Comparison of ENCODE assay signal across 11 mouse cellular contexts in the genomic region with DNA sequence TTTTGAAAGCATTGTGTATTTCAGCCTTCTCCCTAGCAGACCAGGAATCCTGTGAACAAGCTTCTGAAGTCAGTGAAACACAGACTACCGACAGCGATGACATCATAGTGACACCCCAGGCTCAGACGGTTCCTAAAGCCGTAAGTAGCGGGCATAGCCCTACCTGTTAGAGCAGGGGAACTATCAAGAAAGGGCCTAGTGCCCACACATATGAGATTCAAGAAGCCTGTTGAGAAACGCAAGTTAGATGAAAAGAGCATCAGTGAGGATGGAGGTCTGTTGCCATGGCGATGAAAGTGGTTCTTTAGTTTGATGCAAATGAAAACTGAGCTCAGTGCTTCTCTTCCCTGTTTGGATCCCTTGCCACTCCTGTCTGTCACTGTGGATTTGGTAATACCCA. TPM values are rescaled to one million over a fixed set of nuclear protein-coding genes. Genes with fewer than 3 reads are reported as not detected.
DNase-seq lines count a peak whose midpoint lies in the region; ATAC-seq lines count a peak whose summit lies in the region.
"Had no signal": no experiment of that assay in that cellular context is flagged by ENCODE, and none has a peak within 500 bp of the region (broad histone marks: within the 10 kb centered on the region; RNA-seq: fewer than 3 reads in every experiment).

No protein-coding gene starts in this region.

- H3K27me3 ChIP-seq in forebrain, embryonic 11.5 days (ENCODE audit: control insufficient read depth, insufficient read depth, low read length), result no peaks in the 10 kb centered on the region
- no peaks in the 10 kb centered on the region for H3K27me3 ChIP-seq in forebrain, embryonic 10.5 days (ENCODE audit: poor library complexity, severe bottlenecking)
- H3K27me3 ChIP-seq in hindbrain, embryonic 16.5 days (replicated peaks; ENCODE audit: control insufficient read depth, insufficient read depth, low read length), result no peaks in the 10 kb centered on the region
- H3K27me3 ChIP-seq in midbrain, embryonic 12.5 days, result no peaks in the 10 kb centered on the region
- H3K27me3 ChIP-seq: lung, embryonic 15.5 days; stomach, embryonic 15.5 days had no signal

- H3K4me3 ChIP-seq in forebrain, embryonic 11.5 days (ENCODE audit: low read depth, low read length), result no peak overlapping the region
- H3K4me3 ChIP-seq in forebrain, embryonic 10.5 days, result no peak overlapping the region
- H3K4me3 ChIP-seq in hindbrain, embryonic 16.5 days (ENCODE audit: low read length), result no peak overlapping the region
- no peak overlapping the region for H3K4me3 ChIP-seq in midbrain, embryonic 12.5 days
- H3K4me3 ChIP-seq: lung, embryonic 15.5 days; stomach, embryonic 15.5 days had no signal

- H3K27ac ChIP-seq in forebrain, embryonic 11.5 days (ENCODE audit: low read depth, low read length), result no peak overlapping the region
- no peak overlapping the region for H3K27ac ChIP-seq in forebrain, embryonic 10.5 days
- no peak overlapping the region for H3K27ac ChIP-seq in hindbrain, embryonic 16.5 days (ENCODE audit: low read depth, low read length)
- no peak overlapping the region for H3K27ac ChIP-seq in midbrain, embryonic 12.5 days (replicated peaks)
- H3K27ac ChIP-seq: lung, embryonic 15.5 days; stomach, embryonic 15.5 days had no signal

- H3K4me2 ChIP-seq in forebrain, embryonic 11.5 days (ENCODE audit: low read depth, low read length, severe bottlenecking), result peak overlapping the region; percentile 16; the same call in 1 of the 2 replicates
- peak overlapping the region; percentile 22 for H3K4me2 ChIP-seq in hindbrain, embryonic 16.5 days (ENCODE audit: low read length)
- peak overlapping the region; percentile 24; the same call in 1 of the 2 replicates for H3K4me2 ChIP-seq in midbrain, embryonic 12.5 days (replicated peaks)
- H3K4me2 ChIP-seq: lung, embryonic 15.5 days; stomach, embryonic 15.5 days had no signal

- H3K9me3 ChIP-seq in forebrain, embryonic 11.5 days (ENCODE audit: control insufficient read depth, low read length), result no peaks in the 10 kb centered on the region
- no peaks in the 10 kb centered on the region for H3K9me3 ChIP-seq in forebrain, embryonic 10.5 days
- H3K9me3 ChIP-seq in hindbrain, embryonic 16.5 days (ENCODE audit: control insufficient read depth, low read length), result no peaks in the 10 kb centered on the region
- H3K9me3 ChIP-seq in midbrain, embryonic 12.5 days, result no peaks in the 10 kb centered on the region
- H3K9me3 ChIP-seq: lung, embryonic 15.5 days; stomach, embryonic 15.5 days had no signal

- H3K4me1 ChIP-seq in forebrain, embryonic 11.5 days (replicated peaks; ENCODE audit: control insufficient read depth, insufficient read depth, low read length), result peaks cover 2% of the 10 kb centered on the region; the same call in 1 of the 2 replicates
- peaks cover 14% of the 10 kb centered on the region for H3K4me1 ChIP-seq in forebrain, embryonic 10.5 days
- no peaks in the 10 kb centered on the region for H3K4me1 ChIP-seq in hindbrain, embryonic 16.5 days (ENCODE audit: control insufficient read depth, insufficient read depth, low read depth, low read length)
- H3K4me1 ChIP-seq in midbrain, embryonic 12.5 days, result peaks cover 17% of the 10 kb centered on the region
- H3K4me1 ChIP-seq: lung, embryonic 15.5 days; stomach, embryonic 15.5 days had no signal

- ATAC-seq in forebrain, embryonic 11.5 days (replicated peaks; ENCODE audit: low FRiP score), result peak; percentile 72
- peak; percentile 72 for ATAC-seq in hindbrain, embryonic 16.5 days
- ATAC-seq in midbrain, embryonic 12.5 days (ENCODE audit: low FRiP score, low read depth), result peak; percentile 64

- WGBS in forebrain, embryonic 11.5 days, result 33% methylated on average over 7 of the region's 7 CpGs
- WGBS in forebrain, embryonic 10.5 days, result 35% methylated on average over 7 of the region's 7 CpGs
- WGBS in hindbrain, embryonic 16.5 days, result 23% methylated on average over 7 of the region's 7 CpGs
- WGBS in midbrain, embryonic 12.5 days, result 29% methylated on average over 7 of the region's 7 CpGs

- no peaks in the 10 kb centered on the region for H3K36me3 ChIP-seq in forebrain, embryonic 11.5 days (ENCODE audit: control insufficient read depth, insufficient read depth, low read length)
- no peaks in the 10 kb centered on the region for H3K36me3 ChIP-seq in forebrain, embryonic 10.5 days (replicated peaks)
- no peaks in the 10 kb centered on the region for H3K36me3 ChIP-seq in hindbrain, embryonic 16.5 days (ENCODE audit: control insufficient read depth, insufficient read depth, low read length)
- H3K36me3 ChIP-seq in midbrain, embryonic 12.5 days, result no peaks in the 10 kb centered on the region
- H3K36me3 ChIP-seq: lung, embryonic 15.5 days; stomach, embryonic 15.5 days had no signal

- no peak overlapping the region for H3K9ac ChIP-seq in forebrain, embryonic 11.5 days (ENCODE audit: low read length)
- H3K9ac ChIP-seq in hindbrain, embryonic 16.5 days (ENCODE audit: low read depth, low read length), result no peak overlapping the region
- H3K9ac ChIP-seq in midbrain, embryonic 12.5 days (replicated peaks), result no peak overlapping the region
- H3K9ac ChIP-seq: lung, embryonic 15.5 days; stomach, embryonic 15.5 days had no signal

- DNase-seq in forebrain, embryonic 11.5 days (ENCODE audit: low spot score), result no peak
- DNase-seq in forebrain, embryonic 10.5 days (ENCODE audit: extremely low spot score, low spot score), result no peak
- DNase-seq in embryo, embryonic 11 days, result peak; percentile 21
- no peak for DNase-seq in spleen, adult 18-20 months
- DNase-seq in gastrocnemius, postnatal 25 days, result no peak
- no peak for DNase-seq in gastrocnemius, postnatal 10 days
- DNase-seq: heart, postnatal 4 days had no signal

RNA-seq across cellular contexts. Expression of a gene that starts 41.7 kb away (rescaled TPM):
- polyA plus RNA-seq in forebrain, embryonic 11.5 days (2014; fragmentation: Nextera tagmentation; extraction: Ambion mirVana), result 108 and 109 TPM in 2 replicates
- polyA plus RNA-seq in forebrain, embryonic 10.5 days (2016; fragmentation: Nextera tagmentation; extraction: Ambion mirVana), result 130 and 134 TPM in 2 replicates
- polyA plus RNA-seq in hindbrain, embryonic 16.5 days (2015; fragmentation: Nextera tagmentation; extraction: Ambion mirVana), result 36.2 and 45.4 TPM in 2 replicates
- polyA plus RNA-seq in midbrain, embryonic 12.5 days (2016; fragmentation: Nextera tagmentation; extraction: Ambion mirVana), result 62.6 and 69.2 TPM in 2 replicates
- total RNA-seq in gastrocnemius, postnatal 25 days (2021), result not detected
- under 1 TPM; 0.12 to 0.56 TPM for total RNA-seq in gastrocnemius, postnatal 10 days (2021)

RNA-seq across cellular contexts. Expression of a gene that starts 45.0 kb away (rescaled TPM):
- 92.3 and 92.8 TPM in 2 replicates for polyA plus RNA-seq in forebrain, embryonic 11.5 days (2014; fragmentation: Nextera tagmentation; extraction: Ambion mirVana)
- 99.4 and 104 TPM in 2 replicates for polyA plus RNA-seq in forebrain, embryonic 10.5 days (2016; fragmentation: Nextera tagmentation; extraction: Ambion mirVana)
- 37.1 and 39.0 TPM in 2 replicates for polyA plus RNA-seq in hindbrain, embryonic 16.5 days (2015; fragmentation: Nextera tagmentation; extraction: Ambion mirVana)
- polyA plus RNA-seq in midbrain, embryonic 12.5 days (2016; fragmentation: Nextera tagmentation; extraction: Ambion mirVana), result 75.2 and 82.9 TPM in 2 replicates
- total RNA-seq in gastrocnemius, postnatal 25 days (2021), result 10 to 100 TPM; 11.7 to 11.9 TPM
- total RNA-seq in gastrocnemius, postnatal 10 days (2021), result 10 to 100 TPM; 22.9 to 30.3 TPM

RNA-seq across cellular contexts. Expression of a gene that starts 48.4 kb away (rescaled TPM):
- 937 and 1,003 TPM in 2 replicates for polyA plus RNA-seq in forebrain, embryonic 11.5 days (2014; fragmentation: Nextera tagmentation; extraction: Ambion mirVana)
- 894 and 948 TPM in 2 replicates for polyA plus RNA-seq in forebrain, embryonic 10.5 days (2016; fragmentation: Nextera tagmentation; extraction: Ambion mirVana)
- 414 and 445 TPM in 2 replicates for polyA plus RNA-seq in hindbrain, embryonic 16.5 days (2015; fragmentation: Nextera tagmentation; extraction: Ambion mirVana)
- polyA plus RNA-seq in midbrain, embryonic 12.5 days (2016; fragmentation: Nextera tagmentation; extraction: Ambion mirVana), result 770 and 818 TPM in 2 replicates
- total RNA-seq in gastrocnemius, postnatal 25 days (2021), result 10 to 100 TPM; 71.5 to 72.2 TPM
- 100 to 1,000 TPM; 108 to 122 TPM for total RNA-seq in gastrocnemius, postnatal 10 days (2021)
